Mouse (Mus musculus) lung, adult 2 months (tissue): ENCODE data around the gene Snrpa1. TPM values are rescaled to one million over a fixed set of nuclear protein-coding genes. Genes with fewer than 3 reads are reported as not detected.
A peak's percentile ranks its signal among the peaks of the same experiment; 100 is the strongest.

ENCODE experiments used
- DNase-seq: peaks from one replicate; pipeline ENCODE4 v3.0.0; 2022
- H3K4me1 ChIP-seq: fragments of 200-500 bp; 2 replicates; pipeline ENCODE4 v1.6.1; 2011; ENCODE audit warnings: low read length; ENCODE audit not compliant: control insufficient read depth, insufficient read depth
- H3K4me3 ChIP-seq: fragments of 200-500 bp; replicated peaks from 2 replicates; pipeline ENCODE3; 2011; ENCODE audit warnings: low read depth, mild to moderate bottlenecking, control low read depth, low read length; ENCODE audit errors: extremely low read depth
- CTCF ChIP-seq: fragments of 200-500 bp; IDR thresholded peaks from 2 replicates; pipeline ENCODE4 v1.5.1; 2011; ENCODE audit warnings: mild to moderate bottlenecking, low read length, control low read depth; ENCODE audit not compliant: insufficient read depth
- POLR2A ChIP-seq: fragments of 200-500 bp; IDR thresholded peaks from 2 replicates; pipeline ENCODE4 v1.6.1; 2011; ENCODE audit warnings: low read depth, mild to moderate bottlenecking, control low read depth, low read length, borderline replicate concordance; ENCODE audit errors: extremely low read depth
- WGBS: fragments of 180-500 bp; shearing (Covaris S2); methylation state at CpG from one replicate; pipeline ENCODE4 v1.1.7; 2018; 5-methylcytosine and 5-hydroxymethylcytosine counted together
- polyA plus RNA-seq: library from polyadenylated mRNA; depleted of rRNA; stranded (reverse); fragments of >200 nt; gene quantifications from 2 replicates; pipeline ENCODE4 v1.2.3, GENCODE M21; 2012; rRNA removed

Gene Snrpa1
- polyA plus RNA-seq: 7.3 and 10.0 TPM in 2 replicates

- no peak for DNase-seq
- WGBS: 77% methylated on average over 1 of the region's 1 CpGs
- H3K4me1 ChIP-seq: peaks cover 10% of the 10 kb centered on the region; the same call in 1 of the 2 replicates
- peak within 1 kb of the TSS; percentile 94 for H3K4me3 ChIP-seq
- TF ChIP-seq POLR2A (no peak), CTCF (no peak)
These were observed at the start of gene Snrpa1 for GRCm38 (mm10) chr7:66058703-66059102. Snrpa1 (plus strand) TSS chr7:66059003.

GRCm38 (mm10) chr7:66010518-66010917 lies 48.3 kb upstream of the Snrpa1 start:
- TF ChIP-seq POLR2A (no peak), CTCF (no peak)
- WGBS: 45% methylated on average over 6 of the region's 6 CpGs
- Histone ChIP-seq H3K4me1 (no peaks in the 10 kb centered on the region; the same call in 1 of the 2 replicates), H3K4me3 (no peak overlapping the region)
- DNase-seq: no peak

- Histone ChIP-seq H3K4me1 (no peaks in the 10 kb centered on the region), H3K4me3 (no peak overlapping the region)
- 70% methylated on average over 2 of the region's 2 CpGs for WGBS
- no peak for TF ChIP-seq POLR2A
- peak; percentile 18; the same call in 1 of the 2 replicates for TF ChIP-seq CTCF
- DNase-seq: no peak
These were observed 31.1 kb upstream of the Snrpa1 start for GRCm38 (mm10) chr7:66027747-66028146.

GRCm38 (mm10) chr7:66028766-66029512 lies 29.9 kb upstream of the Snrpa1 start:
- no peak for TF ChIP-seq POLR2A
- TF ChIP-seq CTCF: no peak
- H3K4me1 ChIP-seq: no peaks in the 10 kb centered on the region
- 64% methylated on average over 6 of the region's 6 CpGs for WGBS
- DNase-seq: no peak
- no peak overlapping the region for H3K4me3 ChIP-seq

GRCm38 (mm10) chr7:66036809-66037208 lies 22.0 kb upstream of the Snrpa1 start:
- WGBS: 45% methylated on average over 8 of the region's 8 CpGs

GRCm38 (mm10) chr7:66038261-66038660 lies 20.5 kb upstream of the Snrpa1 start:
- TF ChIP-seq CTCF: no peak
- TF ChIP-seq POLR2A: no peak
- no peak overlapping the region for H3K4me3 ChIP-seq
- DNase-seq: no peak

More at GRCm38 (mm10) chr7:66036809-66037208, 22.0 kb upstream of the Snrpa1 start:
- TF ChIP-seq POLR2A: no peak
- TF ChIP-seq CTCF: no peak
- no peaks in the 10 kb centered on the region for H3K4me1 ChIP-seq
- no peak for DNase-seq
- no peak overlapping the region for H3K4me3 ChIP-seq

GRCm38 (mm10) chr7:66038730-66039129 lies 20.1 kb upstream of the Snrpa1 start:
- H3K4me3 ChIP-seq: no peak overlapping the region
- TF ChIP-seq POLR2A (no peak), CTCF (no peak)
- no peaks in the 10 kb centered on the region for H3K4me1 ChIP-seq
- 67% methylated on average over 11 of the region's 11 CpGs for WGBS
- no peak for DNase-seq

More at GRCm38 (mm10) chr7:66038261-66038660, 20.5 kb upstream of the Snrpa1 start:
- no peaks in the 10 kb centered on the region for H3K4me1 ChIP-seq
- 69% methylated on average over 3 of the region's 3 CpGs for WGBS

GRCm38 (mm10) chr7:66040026-66040814 lies 18.6 kb upstream of the Snrpa1 start:
- no peak for DNase-seq
- H3K4me1 ChIP-seq: no peaks in the 10 kb centered on the region
- TF ChIP-seq CTCF (no peak), POLR2A (no peak)
- no peak overlapping the region for H3K4me3 ChIP-seq
- 80% methylated on average over 18 of the region's 18 CpGs for WGBS

GRCm38 (mm10) chr7:66043552-66044459 lies 15.0 kb upstream of the Snrpa1 start, which contains the start of gene Gm45213:
Gm45213 (plus strand) TSS chr7:66043602.
- DNase-seq: no peak
- WGBS: 66% methylated on average over 10 of the region's 10 CpGs
- H3K4me3 ChIP-seq: no peak within 1 kb of the TSS
- no peaks in the 10 kb centered on the region for H3K4me1 ChIP-seq
- TF ChIP-seq POLR2A (no peak), CTCF (no peak)
